Mouse (Mus musculus) liver, embryonic 14.5 days (tissue): ENCODE data around the gene Hectd4.

Source experiments
- CTCF ChIP-seq: IDR thresholded peaks from 2 replicates; pipeline ENCODE4 v1.5.1; 2016; ENCODE audit warnings: antibody characterized with exemption, low read depth, control low read depth
- EP300 ChIP-seq: IDR thresholded peaks from 2 replicates; pipeline ENCODE4 v1.6.1; 2016; ENCODE audit warnings: antibody characterized with exemption, low read depth

DNA sequence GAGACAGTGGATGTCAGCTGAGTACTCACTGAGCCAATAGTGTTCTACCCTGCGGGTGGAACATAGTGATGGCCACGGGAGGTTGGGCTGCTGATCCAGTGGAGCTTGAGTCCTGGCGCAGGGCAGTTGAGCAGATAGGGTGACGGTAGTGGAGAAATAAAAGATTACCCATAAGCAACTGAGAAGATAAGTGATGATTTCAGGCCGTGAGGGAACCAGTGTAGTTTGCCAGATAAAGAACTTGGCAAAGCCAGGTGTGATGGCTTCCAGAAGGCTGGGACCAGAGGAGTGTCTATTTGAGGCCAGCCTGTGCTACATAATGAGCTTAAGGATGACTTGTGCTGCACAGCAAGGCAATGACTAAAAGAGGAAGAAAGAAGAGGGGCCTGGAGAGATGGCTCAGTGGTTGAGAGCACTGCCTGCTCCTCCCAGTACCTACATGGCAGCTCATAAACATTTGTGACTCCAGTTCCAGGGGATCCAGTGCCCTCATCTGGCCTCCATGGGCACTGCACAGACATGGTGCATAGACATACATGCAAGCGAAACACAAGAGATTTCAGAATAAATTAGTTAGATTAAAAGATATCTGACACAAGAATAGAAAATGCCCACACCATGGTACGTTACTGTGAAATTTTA is 46.8 kb downstream of the Hectd4 start:
- TF ChIP-seq CTCF = peak; percentile 88
- TF ChIP-seq EP300 = peak; percentile 54
